Mouse (Mus musculus): Measurements from ENCODE around the gene Prss50. TPM values are rescaled to one million over a fixed set of nuclear protein-coding genes. Genes with fewer than 3 reads are reported as not detected.

Gene Prss50
- total and polyA plus RNA-seq, 3 experiments: not detected

DNA sequence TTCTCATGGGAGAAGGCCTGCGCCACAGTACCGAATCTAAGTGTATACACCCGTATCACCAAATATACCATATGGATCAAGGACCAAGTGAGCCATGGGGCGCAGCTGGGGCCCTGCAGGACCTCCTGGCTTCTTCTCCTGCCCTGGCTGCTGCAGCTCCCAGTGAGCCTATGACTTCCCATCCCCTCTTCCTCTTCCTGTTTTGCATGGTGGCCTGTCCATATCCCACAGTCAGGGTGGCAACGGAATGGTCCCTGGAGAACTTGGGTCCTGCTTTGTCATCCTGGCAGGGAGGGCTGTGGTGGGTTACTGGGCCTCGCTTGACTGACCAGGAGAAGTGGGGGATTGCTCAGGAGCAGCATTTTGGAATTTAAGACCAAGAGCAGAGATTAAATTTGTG, 16.9 kb upstream of the Prss50 start:
- Histone ChIP-seq H3K79me2 (ENCODE audit: control insufficient read depth, insufficient read depth, low read length, poor library complexity) (no peaks in the 10 kb centered on the region), H3K9ac (ENCODE audit: control insufficient read depth, low read depth, low read length, poor library complexity, severe bottlenecking) (no peak overlapping the region), H3K27me3 (ENCODE audit: control insufficient read depth in 1 of 2, insufficient read depth in 2 of 2, low read length in 2 of 2) (no peaks in the 10 kb centered on the region), H3K27ac (ENCODE audit: control insufficient read depth, low read depth, low read length) (no peak overlapping the region), H3K9me3 (replicated peaks; ENCODE audit: insufficient read depth, low read length) (no peaks in the 10 kb centered on the region), H3K4me1 (ENCODE audit: control insufficient read depth in 1 of 2, insufficient read depth in 2 of 2, low read length in 2 of 2) (no peaks in the 10 kb centered on the region), H3K4me3 (ENCODE audit: control insufficient read depth in 1 of 2, insufficient read depth in 1 of 2, low read depth in 2 of 2, low read length in 2 of 2) (no peak overlapping the region), H3K36me3 (ENCODE audit: control insufficient read depth in 1 of 2, insufficient read depth in 2 of 2, low read length in 2 of 2) (no peaks in the 10 kb centered on the region)
- no peak for DNase-seq (ENCODE audit: low read depth, low spot score)
- TF ChIP-seq NELFE (IDR thresholded peaks at IDR 0.05; ENCODE audit: low read depth, low read length) (no peak), USF2 (IDR thresholded peaks at IDR 0.05; ENCODE audit: borderline replicate concordance in 1 of 2, insufficient read depth in 1 of 2, low read depth in 1 of 2, low read length in 2 of 2) (no peak), CHD2 (IDR thresholded peaks at IDR 0.05; ENCODE audit: low read length) (no peak), ETS1 (IDR thresholded peaks at IDR 0.05; ENCODE audit: low read depth, low read length) (no peak), TAL1 (IDR thresholded peaks at IDR 0.05; ENCODE audit: low read length) (no peak), MXI1 (IDR thresholded peaks at IDR 0.05; ENCODE audit: low read depth, low read length) (no peak), MYC (IDR thresholded peaks at IDR 0.05; ENCODE audit: low read depth, low read length) (no peak), MAFK (IDR thresholded peaks at IDR 0.05; ENCODE audit: borderline replicate concordance, low read depth, low read length) (no peak), ELF1 (IDR thresholded peaks at IDR 0.05; ENCODE audit: low read depth, low read length) (no peak), RAD21 (IDR thresholded peaks at IDR 0.05; ENCODE audit: low read depth, low read length) (no peak), GATA1 (IDR thresholded peaks at IDR 0.05; ENCODE audit: low read depth, low read length) (no peak), ZC3H11A (IDR thresholded peaks at IDR 0.05; ENCODE audit: low read depth, low read length) (no peak)

DNA sequence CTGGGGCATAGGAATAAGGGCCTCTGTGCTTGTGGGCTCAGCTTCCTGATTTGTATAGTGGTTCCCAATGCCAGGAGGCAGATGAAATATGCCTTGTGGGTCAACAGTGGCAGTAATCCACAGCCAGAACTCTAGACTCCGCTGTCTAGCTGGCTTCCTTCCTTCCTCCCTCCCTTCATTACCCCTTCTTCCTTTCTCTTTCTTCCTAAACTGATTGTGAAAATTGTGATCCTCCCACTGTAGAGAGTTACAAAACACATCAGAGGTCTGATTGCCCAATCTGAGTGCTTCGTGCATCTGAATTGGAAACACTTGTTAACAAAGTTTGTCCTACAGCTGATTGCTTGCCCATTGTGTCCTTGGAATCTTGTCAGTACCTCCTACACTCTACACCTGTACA, 16.3 kb upstream of the Prss50 start:
- Histone ChIP-seq H3K4me1 (ENCODE audit: control insufficient read depth in 1 of 2, insufficient read depth in 2 of 2, low read length in 2 of 2) (no peaks in the 10 kb centered on the region), H3K27ac (ENCODE audit: control insufficient read depth, low read depth, low read length) (no peak overlapping the region), H3K36me3 (ENCODE audit: control insufficient read depth in 1 of 2, insufficient read depth in 2 of 2, low read length in 2 of 2) (no peaks in the 10 kb centered on the region), H3K27me3 (ENCODE audit: control insufficient read depth in 1 of 2, insufficient read depth in 2 of 2, low read length in 2 of 2) (no peaks in the 10 kb centered on the region), H3K79me2 (ENCODE audit: control insufficient read depth, insufficient read depth, low read length, poor library complexity) (no peaks in the 10 kb centered on the region), H3K9me3 (replicated peaks; ENCODE audit: insufficient read depth, low read length) (no peaks in the 10 kb centered on the region), H3K4me3 (ENCODE audit: control insufficient read depth in 1 of 2, insufficient read depth in 1 of 2, low read depth in 2 of 2, low read length in 2 of 2) (no peak overlapping the region), H3K9ac (ENCODE audit: control insufficient read depth, low read depth, low read length, poor library complexity, severe bottlenecking) (no peak overlapping the region)
- no peak for DNase-seq (ENCODE audit: low read depth, low spot score)
- TF ChIP-seq ZMIZ1 (IDR thresholded peaks at IDR 0.05; ENCODE audit: low read depth, low read length) (no peak), ELF1 (IDR thresholded peaks at IDR 0.05; ENCODE audit: low read depth, low read length) (no peak)

DNA sequence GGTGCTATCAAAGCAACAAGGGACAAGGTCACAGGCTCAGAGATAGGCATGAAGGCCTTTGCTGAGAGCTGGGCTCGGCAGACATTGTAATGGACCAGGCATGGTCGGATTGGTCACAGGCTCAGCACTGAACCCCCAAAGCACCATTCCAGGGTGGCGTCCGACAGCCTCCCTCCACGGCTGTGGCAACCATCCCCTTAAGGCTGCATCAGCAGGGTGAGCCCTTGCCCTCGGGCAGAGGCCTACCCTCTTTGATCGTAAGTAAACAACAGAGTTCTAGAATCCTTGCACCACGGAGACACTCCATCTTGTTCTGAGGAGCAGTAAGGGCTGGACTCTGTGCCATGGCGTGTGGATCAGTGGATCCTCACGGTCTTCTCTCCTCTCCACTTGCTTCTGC, 13.6 kb upstream of the Prss50 start, which contains the start of gene Prss46:
Prss46 (plus strand) TSS at position 301 of the 400 bp plus-strand sequence.
- Histone ChIP-seq H3K4me1 (ENCODE audit: control insufficient read depth in 1 of 2, insufficient read depth in 2 of 2, low read length in 2 of 2) (no peaks in the 10 kb centered on the region), H3K36me3 (ENCODE audit: control insufficient read depth in 1 of 2, insufficient read depth in 2 of 2, low read length in 2 of 2) (no peaks in the 10 kb centered on the region), H3K79me2 (ENCODE audit: control insufficient read depth, insufficient read depth, low read length, poor library complexity) (no peaks in the 10 kb centered on the region), H3K9me3 (replicated peaks; ENCODE audit: insufficient read depth, low read length) (no peaks in the 10 kb centered on the region), H3K27me3 (ENCODE audit: control insufficient read depth in 1 of 2, insufficient read depth in 2 of 2, low read length in 2 of 2) (no peaks in the 10 kb centered on the region), H3K27ac (ENCODE audit: control insufficient read depth, low read depth, low read length) (no peak within 1 kb of the TSS), H3K4me3 (ENCODE audit: control insufficient read depth in 1 of 2, insufficient read depth in 1 of 2, low read depth in 2 of 2, low read length in 2 of 2) (no peak within 1 kb of the TSS), H3K9ac (ENCODE audit: control insufficient read depth, low read depth, low read length, poor library complexity, severe bottlenecking) (no peak within 1 kb of the TSS)
- no peak for DNase-seq (ENCODE audit: low read depth, low spot score)
- TF ChIP-seq SMC3 (IDR thresholded peaks at IDR 0.05; ENCODE audit: low read depth, low read length) (no peak), TCF12 (IDR thresholded peaks at IDR 0.05; ENCODE audit: low read depth, low read length) (no peak), ZNF384 (IDR thresholded peaks at IDR 0.05; ENCODE audit: low read depth, low read length) (no peak), NRF1 (IDR thresholded peaks at IDR 0.05; ENCODE audit: insufficient read depth, low read depth, low read length, poor library complexity, severe bottlenecking) (no peak), MEF2A (IDR thresholded peaks at IDR 0.05; ENCODE audit: extremely low read depth, insufficient replicate concordance, low read depth, low read length, poor library complexity, severe bottlenecking) (no peak), SIN3A (IDR thresholded peaks at IDR 0.05; ENCODE audit: low read length) (no peak), USF1 (IDR thresholded peaks at IDR 0.05; ENCODE audit: low read depth, low read length) (no peak), UBTF (IDR thresholded peaks at IDR 0.05; ENCODE audit: borderline replicate concordance, insufficient read depth, low read depth, low read length) (no peak), TAL1 (IDR thresholded peaks at IDR 0.05; ENCODE audit: low read length) (no peak), MYC (IDR thresholded peaks at IDR 0.05; ENCODE audit: low read depth, low read length) (no peak), EP300 (IDR thresholded peaks at IDR 0.05; ENCODE audit: low read depth in 1 of 2, low read length in 2 of 2) (no peak), POLR2A (IDR thresholded peaks at IDR 0.05; ENCODE audit: control insufficient read depth in 1 of 2, insufficient read depth in 1 of 2, low read depth in 1 of 2, low read length in 2 of 2, poor library complexity in 1 of 2) (no peak), ZMIZ1 (IDR thresholded peaks at IDR 0.05; ENCODE audit: low read depth, low read length) (no peak), NELFE (IDR thresholded peaks at IDR 0.05; ENCODE audit: low read depth, low read length) (no peak), MAFK (IDR thresholded peaks at IDR 0.05; ENCODE audit: borderline replicate concordance, low read depth, low read length) (no peak), RCOR1 (IDR thresholded peaks at IDR 0.05; ENCODE audit: low read depth, low read length) (no peak), POLR2AphosphoS2 (IDR thresholded peaks at IDR 0.05; ENCODE audit: low read length) (no peak)
